Mouse (Mus musculus): Measurements from ENCODE around the gene Macf1.

GRCm38 (mm10) chr4:123664951-123665661 lies 19.1 kb downstream of the Macf1 start:
- TF ChIP-seq CTCF (conservative IDR thresholded peaks at IDR 0.05; ENCODE audit: insufficient read depth, insufficient read length, low read depth, low read length) (no peak), POLR2A (IDR thresholded peaks at IDR 0.05; ENCODE audit: low read depth, low read length) (no peak)
